Mouse (Mus musculus): Measurements from ENCODE around the gene Gstm6.

DNA sequence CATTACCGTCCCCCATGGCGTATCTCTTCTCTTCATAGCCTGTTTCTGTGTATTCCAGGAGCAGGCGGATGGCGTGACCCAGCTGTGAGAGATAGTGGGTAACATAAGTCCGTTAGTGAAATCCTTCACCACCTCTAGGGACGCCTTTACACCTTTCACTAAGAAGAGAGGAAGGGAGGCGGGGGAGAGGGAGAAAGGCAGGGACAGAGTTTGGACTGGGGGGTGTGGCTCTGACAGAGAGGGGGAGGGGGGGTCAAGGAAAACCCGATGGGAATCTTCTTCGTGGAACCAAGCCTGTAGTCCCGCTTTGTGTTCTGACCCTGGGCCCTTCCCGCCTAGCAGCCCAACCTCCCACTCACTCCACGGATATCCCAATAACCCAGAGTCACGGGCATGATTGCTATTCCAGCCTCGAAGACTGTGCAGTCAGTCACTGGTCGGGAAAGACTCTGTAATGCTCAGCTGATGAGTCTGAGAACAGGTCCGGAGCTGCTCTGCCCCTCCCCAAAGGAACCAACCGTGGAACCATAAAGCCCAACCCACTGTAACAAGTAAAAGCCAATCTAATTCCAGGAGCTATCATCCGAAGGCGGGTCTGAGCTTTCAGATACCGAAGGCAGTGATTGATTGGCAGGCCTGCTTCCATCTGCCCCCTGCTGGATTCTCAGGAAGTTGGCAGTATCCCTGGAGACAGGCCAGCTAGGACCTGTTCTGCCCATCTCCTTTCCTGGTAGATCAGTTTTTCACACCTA lies at the start of gene Gstm6:
- TF ChIP-seq POLR2A (IDR thresholded peaks at IDR 0.05; ENCODE audit: insufficient read depth, low read depth, low read length) (no peak), CTCF (IDR thresholded peaks at IDR 0.05; ENCODE audit: insufficient read depth, low read depth, low read length) (no peak)

Measured in olfactory bulb, adult 2 months (tissue).